Mouse (Mus musculus): ENCODE measurements at regions not wholly inside any gene's neighbourhood (a gene's known extent, or its start where the extent isn't known, plus 50 kb on each side); places are given as distances from the start of the nearest gene placed in this dataset.

GRCm38 (mm10) chr6:140189601-140190000 is 148.3 kb upstream of the Plcz1 start:
- intact Hi-C loops (cut with DNase I), result no loop called here
- DNase-seq, result no peak

DNA sequence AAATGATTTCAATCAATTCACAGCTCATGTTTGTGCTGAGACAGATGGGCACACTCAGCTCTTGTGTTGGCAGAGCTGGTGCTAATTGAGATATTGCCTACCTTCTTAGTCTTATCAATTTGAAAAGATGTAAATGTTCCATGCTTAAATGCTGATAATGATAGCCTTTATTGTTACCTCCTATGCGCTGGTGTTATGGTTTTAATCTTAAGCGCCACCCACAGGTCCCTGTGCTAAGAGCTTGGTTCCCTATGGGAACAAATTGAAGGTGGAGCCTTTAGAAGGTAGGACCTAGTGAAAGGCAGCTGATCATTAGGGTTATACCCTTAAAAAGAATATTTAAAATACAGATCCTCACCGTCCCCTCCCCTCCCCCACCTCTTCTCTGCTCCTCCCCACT is 146.5 kb upstream of the Plcz1 start:
- intact Hi-C loops (cut with DNase I), result no loop called here

GRCm38 (mm10) chr6:140187106-140187505 is 145.8 kb upstream of the Plcz1 start:
- no peak for DNase-seq
- intact Hi-C loops (cut with DNase I), result no loop called here

More for the DNA sequence above, 146.5 kb upstream of the Plcz1 start:
- DNase-seq, result no peak

- DNase-seq, result no peak
- intact Hi-C loops (cut with DNase I), result no loop called here
These were observed 138.7 kb upstream of the Plcz1 start for GRCm38 (mm10) chr6:140179999-140180398.

DNA sequence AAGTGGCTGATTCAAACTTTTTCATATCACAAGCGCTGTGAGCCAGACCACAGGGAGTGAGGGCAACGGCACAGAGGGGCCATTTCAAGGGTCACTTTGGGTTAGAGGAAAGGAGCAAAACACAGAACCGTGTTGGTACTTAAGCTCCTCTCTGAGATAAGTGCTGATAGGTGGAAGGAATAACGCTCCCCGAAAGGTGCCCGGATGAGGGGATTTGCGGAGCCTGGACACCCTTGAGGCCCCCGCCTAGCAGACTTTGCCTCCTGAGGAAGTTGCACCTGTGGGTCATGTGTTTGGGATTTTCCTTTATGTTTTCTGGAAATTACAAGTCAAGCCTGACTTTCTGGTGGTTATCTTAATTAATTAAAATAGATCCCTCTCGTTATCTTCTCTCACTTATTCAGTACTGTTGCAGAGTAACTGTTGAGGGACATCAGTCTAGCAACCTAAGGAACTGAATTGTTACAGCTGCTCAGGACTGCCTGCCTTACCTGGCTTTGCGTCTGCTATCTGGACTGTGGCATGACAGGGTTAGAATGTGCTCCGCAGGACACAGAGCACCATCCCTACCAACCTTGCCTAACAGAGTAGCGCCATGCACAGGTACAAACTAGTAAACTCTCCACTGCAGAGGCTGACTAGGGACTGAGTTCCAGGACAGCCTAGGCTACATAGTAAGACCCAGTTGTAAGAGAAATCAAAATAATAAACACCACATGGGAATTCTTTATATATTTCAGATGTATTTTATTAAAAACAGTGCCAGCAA is 137.4 kb upstream of the Plcz1 start:
- intact Hi-C loops (cut with DNase I), result no loop called here
- no peak for DNase-seq

DNA sequence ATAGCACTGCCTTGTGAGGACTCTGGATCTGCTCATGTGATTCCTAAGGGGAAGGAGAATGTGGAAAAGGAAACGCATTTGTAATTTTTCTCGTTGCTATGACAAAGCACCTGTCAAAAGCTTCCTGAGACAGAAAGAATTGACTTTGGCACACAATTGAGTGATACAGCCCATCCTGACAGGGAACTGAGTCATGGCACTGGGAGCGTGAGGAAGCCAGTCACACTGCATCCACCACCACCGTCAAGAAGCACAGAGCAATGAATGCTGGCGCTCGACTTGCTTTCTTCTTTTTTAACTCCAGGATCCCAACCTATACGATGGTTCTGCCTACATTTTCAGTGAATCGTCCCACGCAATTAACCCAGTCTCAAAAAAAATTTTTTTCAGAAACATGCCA is 131.5 kb upstream of the Plcz1 start:
- no peak for DNase-seq
- intact Hi-C loops (cut with DNase I), result no loop called here

- intact Hi-C loops (cut with DNase I), result no loop called here
- no peak for DNase-seq
These were observed 128.6 kb upstream of the Plcz1 start for GRCm38 (mm10) chr6:140169836-140170235.

GRCm38 (mm10) chr6:140167182-140167581 is 125.9 kb upstream of the Plcz1 start:
- no peak for DNase-seq
- intact Hi-C loops (cut with DNase I), result no loop called here

DNA sequence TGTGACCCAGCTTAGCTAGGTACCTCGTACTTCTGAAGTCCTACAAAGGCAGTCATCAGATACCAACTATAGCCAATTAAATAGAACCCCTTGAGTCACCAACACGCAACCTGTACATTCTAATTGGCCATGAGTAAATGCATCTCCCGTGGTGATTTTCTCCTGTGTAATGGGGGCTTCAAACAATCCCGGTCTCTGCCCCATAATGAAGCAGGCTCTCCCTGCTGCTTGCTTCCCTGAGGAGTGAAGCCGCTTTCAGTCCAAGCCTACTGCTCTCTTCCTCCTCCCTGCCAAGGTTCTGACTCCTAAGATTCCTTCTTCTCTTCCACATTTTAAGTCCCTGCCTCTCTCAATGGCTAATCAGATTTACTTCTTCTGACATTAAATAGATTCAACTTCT is 121.5 kb upstream of the Plcz1 start:
- no peak for DNase-seq
- intact Hi-C loops (cut with DNase I), result no loop called here

- no peak for DNase-seq
- intact Hi-C loops (cut with DNase I), result no loop called here
These were observed 120.2 kb upstream of the Plcz1 start for GRCm38 (mm10) chr6:140161482-140161881.

DNA sequence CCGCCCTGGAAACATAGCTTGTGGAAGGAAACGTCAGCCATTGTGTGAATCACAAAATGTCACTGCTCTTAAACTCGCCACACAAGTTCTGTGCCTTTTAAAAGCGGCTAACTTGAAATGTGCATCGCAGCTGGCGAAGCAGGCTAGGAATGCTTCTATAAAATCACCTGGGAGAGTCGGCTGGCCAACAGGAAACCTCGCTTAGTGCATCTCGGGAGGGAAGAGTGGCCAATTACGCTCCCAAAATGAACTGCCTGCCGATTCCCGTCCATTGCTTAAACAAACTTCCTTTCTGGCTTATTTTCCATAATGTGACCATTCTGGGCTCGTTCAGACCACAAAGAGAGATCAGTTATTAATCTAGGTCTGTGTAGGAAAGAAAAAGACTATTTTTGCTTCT is 119.7 kb upstream of the Plcz1 start:
- no peak for DNase-seq
- intact Hi-C loops (cut with DNase I), result no loop called here

DNA sequence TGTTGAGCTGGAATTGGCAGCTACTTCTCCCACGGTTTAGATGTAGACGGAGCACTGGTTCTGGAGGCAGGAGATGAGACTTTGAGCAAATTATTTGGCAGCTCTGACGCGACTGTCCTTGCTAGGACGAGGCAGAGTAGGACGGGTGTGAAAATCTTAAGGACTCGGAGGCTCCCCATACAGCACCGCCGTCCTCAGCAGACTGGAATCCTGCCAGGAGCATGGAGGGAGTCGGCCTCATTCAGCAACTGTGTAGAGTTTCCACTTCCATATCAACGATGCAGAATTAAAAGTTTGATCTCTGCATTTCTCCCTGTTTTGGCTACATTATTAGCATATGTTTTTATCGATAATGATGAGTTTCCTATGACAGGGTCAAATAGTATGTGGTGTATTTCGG is 117.7 kb upstream of the Plcz1 start:
- no peak for DNase-seq
- intact Hi-C loops (cut with DNase I), result no loop called here

DNA sequence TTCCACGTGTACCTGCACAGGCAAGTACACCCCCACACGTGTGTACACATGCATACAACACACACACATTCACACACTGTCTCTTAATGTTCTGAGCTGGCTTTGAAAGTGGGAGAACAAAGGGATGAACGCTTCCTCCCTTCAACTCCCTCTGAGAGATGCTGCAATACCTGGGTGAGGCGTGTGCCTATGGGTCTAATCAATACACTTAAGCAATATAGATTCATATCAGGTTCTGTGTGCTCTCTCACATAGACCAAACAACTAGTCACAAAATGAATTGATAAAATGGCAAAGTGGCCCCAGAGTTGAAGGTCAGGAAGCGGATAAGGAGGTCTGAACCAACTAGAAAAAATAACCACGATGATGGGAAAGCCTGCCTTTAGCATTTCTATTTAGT is 116.1 kb upstream of the Plcz1 start:
- intact Hi-C loops (cut with DNase I), result no loop called here
- DNase-seq, result no peak

DNA sequence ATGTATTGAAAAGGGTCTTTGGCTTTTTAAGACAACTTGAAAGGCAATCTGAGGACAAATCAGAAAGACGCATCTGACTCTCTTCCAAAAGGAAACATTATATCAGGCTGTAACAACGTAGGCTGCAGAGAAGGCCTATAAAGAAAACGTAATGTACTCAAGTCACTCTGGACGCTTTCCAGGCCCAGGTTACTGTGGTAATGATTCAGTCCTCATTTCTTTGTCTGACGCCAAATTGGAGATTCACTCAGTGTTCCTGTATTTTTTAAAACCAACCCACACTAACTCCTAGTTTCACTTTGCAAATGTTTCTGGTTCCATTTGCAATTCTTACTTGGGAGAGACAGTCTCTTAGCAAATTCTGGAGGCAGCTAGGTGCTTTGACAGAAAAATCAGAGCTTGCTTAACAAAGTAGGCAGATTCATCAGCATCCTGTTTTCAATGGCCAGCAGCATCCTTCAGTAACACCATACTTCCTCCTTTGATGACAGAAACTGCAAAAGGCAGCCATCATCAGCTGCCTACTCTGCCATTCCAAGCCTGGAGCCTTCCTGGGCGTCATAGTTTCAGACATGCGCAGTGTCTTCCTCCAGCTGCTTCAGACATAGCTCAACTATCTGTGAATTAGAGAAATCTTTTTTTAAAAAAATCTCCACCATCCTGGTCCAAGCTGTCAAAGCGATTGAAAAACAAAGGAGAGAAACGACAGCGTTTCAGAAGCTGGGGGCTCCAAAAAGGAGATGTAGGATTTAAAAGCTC is 111.3 kb upstream of the Plcz1 start:
- intact Hi-C loops (cut with DNase I), result no loop called here
- DNase-seq, result no peak

- intact Hi-C loops (cut with DNase I), result no loop called here
- DNase-seq, result no peak
These were observed 107.5 kb upstream of the Plcz1 start for GRCm38 (mm10) chr6:140148628-140149245.

GRCm38 (mm10) chr6:140148138-140148537 is 106.9 kb upstream of the Plcz1 start:
- intact Hi-C loops (cut with DNase I), result no loop called here
- no peak for DNase-seq

- DNase-seq, result peak; percentile 31 to 37
- intact Hi-C loops (cut with DNase I), result no loop called here
These were observed 106.5 kb upstream of the Plcz1 start for GRCm38 (mm10) chr6:140147711-140148110.

DNA sequence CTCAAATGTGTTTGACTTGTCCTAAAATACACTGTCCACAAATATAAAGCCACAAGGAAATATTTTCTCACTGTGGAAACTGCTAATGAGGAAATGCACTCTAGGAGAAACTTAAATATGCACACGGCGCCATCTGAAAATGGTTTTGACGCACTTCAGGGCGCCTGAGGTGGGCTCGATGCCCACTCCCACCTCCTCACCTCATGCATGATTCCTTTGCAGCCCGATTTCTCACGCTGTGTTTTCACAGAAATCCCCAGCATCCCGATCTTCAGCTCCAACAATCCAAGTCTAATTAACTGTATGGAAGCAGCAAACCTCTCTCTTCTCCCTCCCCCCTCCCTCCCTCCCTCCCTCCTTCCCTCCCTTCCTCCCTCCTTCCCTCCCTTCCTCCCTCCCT is 92.5 kb upstream of the Plcz1 start:
- intact Hi-C loops (cut with DNase I), result no loop called here
- DNase-seq, result no peak

DNA sequence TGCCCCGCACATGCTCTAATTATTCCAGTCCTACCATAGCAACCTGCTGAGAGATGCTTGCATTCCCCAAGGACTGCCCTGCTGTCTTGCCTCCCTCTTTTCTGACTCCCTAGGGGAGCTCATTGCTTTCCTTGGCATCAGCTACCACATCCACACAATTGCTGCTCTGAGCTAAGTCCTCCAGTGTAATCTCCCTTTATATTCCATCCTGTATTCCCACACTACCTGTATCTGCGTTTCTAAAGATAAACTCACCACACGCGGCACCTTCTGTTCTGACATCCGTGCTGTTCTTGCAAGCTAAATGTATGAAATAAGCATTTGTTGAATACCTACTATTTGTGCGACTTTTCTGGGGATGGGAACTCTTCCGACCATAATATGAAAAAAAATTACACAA is 85.4 kb upstream of the Plcz1 start:
- intact Hi-C loops (cut with DNase I), result no loop called here
- DNase-seq, result no peak

DNA sequence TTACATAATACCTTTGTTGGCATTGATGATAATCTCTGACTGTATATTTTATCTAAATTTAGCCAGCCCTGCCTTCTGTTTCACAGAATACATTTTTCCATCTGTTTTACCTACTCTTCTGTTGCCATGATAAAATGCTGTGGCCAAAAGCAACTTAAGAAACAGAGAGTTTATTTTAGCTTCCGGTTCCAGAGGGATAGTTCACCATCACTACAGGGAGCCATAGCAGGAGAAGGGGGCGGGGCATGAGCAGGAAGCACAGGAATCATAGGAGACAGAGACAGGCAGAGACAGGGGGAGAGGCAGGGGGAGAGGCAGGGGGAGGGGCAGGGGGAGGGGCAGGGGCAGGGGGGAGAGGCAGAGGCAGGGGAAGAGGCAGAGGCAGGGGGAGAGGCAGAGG is 72.8 kb upstream of the Plcz1 start:
- DNase-seq, result no peak

DNA sequence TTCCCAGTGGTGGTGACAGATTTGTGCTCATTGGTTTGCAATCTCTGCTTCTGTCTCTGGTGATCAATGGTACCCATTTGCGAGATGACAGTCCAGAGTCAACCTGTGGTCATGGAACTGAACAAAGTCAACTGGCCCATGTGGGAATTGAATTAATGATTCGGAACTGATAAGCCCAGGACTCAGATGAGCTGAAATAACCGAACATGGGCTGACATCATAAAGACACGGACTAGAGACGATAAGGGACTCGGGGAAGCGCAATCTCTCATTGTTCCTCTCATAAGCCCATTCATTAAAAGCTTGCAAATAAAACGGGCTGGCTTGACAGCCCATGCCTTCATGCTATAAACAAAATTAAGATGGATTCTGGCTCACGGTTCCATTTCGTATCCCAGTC is 70.8 kb upstream of the Plcz1 start:
- intact Hi-C loops (cut with DNase I), result no loop called here
- DNase-seq, result no peak

More for the DNA sequence above, 72.8 kb upstream of the Plcz1 start:
- intact Hi-C loops (cut with DNase I), result no loop called here

- intact Hi-C loops (cut with DNase I), result no loop called here
- no peak for DNase-seq
These were observed 66.8 kb upstream of the Plcz1 start for GRCm38 (mm10) chr6:140108083-140108482.

Data from heart, postnatal 14 days (tissue).